Mouse (Mus musculus): ENCODE data around the gene Mzt1.

Gene Mzt1

DNA sequence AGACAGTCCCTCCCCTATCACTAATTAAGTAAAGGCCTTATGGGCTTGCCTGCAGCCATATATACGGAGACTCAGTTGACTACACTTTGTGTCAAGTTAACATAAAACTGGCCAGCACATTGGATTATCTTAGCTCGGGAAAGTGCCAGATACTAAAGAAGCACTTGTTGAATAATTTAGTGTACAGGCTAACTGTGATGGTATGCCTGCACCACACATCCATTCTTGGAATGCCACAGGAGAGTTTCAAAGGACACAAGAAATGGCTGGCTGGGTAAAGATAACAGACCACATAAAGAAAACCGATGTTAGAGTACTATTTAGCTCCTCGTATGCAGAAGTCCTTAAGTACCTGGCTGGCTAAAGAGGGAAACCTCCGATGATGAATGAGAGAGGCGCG lies 27.2 kb downstream of the Mzt1 start:
- DNase-seq (ENCODE audit: extremely low spot score, low spot score), result no peak

DNA sequence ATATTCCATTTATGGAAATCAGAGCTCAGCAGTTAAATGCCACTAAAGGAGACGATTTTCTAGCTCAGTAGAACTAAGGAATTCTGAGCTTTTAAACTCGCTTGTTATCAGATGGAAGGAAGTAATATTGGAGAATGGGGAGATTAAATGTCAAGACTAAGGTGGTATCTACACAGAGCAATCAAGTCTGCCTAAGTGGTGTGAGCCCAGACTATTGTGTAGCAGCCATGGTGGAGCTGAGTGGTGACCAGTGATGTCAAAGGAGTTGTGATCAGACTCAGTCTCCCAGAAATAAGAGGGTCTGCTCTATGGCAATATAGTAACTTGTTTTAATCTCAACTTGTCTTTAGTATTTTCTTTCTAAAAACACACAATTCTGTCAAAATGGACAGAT lies 35.0 kb downstream of the Mzt1 start:
- DNase-seq (ENCODE audit: extremely low spot score, low spot score), result no peak

DNA sequence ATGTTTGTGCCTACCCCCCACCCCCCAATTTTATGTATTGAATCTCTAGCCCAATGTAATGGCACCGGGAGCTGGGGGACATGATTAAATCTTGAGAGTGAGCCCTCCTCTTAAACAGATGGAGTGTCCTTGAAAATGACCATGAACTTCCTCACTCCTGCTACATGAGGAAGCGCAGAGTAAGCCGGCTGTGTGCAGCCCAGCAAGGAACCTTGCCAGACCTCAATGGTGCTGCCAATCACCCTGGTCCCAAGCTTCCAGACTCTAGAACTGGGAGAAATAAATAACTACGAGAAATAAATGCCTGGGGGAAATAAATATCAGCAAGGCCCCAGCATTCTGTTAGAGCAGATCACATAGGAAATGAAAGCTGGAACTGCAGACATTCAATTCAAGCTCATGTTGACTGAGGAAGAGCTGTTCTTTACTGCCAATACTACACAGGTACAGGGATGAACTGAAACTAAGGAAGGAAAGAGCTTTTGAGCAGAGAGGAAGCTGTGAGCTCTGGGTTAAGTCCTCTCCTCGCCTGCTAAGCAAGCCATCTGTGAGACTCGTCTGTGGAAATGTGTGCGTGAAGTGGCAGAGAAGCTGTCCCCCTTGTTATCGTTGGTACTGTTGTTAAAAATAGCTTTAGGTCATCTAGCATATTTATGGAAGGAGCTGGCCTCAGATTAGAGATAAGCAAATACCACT lies 35.6 kb downstream of the Mzt1 start:
- no peak for DNase-seq (ENCODE audit: extremely low spot score, low spot score)

DNA sequence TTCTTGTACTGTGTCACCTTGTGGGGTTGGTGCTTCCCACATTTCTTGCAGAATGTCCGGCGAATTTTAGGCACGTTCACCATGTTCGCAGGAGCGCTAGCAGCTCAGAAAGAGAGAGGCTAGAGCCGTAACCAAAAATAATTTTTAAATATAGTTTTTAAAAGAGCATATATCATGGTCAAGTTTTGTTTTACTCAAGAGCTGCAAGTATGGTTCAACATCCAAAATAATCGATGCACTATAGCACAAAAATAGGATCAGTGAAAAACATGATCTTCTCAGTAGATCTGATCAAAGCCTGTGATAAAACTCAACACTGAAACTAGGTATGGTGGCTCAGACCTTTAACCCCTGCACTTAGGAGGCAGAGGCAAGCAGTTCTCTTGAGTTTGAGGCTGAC lies 51.7 kb downstream of the Mzt1 start, which contains the start of gene Rpl36a-ps1:
Gene Rpl36a-ps1, minus strand, starts transcription at position 101 of the 400 bp plus-strand sequence.
- no peak for DNase-seq (ENCODE audit: extremely low spot score, low spot score)

DNA sequence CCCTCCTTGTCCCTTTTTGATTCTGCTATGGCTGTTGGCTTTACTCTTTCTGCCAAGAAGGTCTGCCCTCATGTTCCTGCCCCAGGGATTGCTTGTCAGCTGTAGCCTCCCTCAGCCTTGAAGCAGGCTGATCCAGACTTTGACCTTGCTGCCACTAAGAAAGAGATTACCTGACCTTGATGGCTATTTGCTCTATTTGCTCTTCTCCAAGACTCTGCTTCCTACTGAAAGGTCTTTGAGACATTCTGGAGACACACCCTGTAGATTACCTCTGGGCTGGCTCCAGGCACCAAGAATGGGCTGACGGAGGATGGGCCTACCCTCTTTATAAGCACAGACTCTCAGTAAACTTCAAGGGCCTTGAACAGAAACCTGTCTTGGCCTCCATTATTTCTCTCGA lies 53.5 kb downstream of the Mzt1 start:
- no peak for DNase-seq (ENCODE audit: extremely low spot score, low spot score)

DNA sequence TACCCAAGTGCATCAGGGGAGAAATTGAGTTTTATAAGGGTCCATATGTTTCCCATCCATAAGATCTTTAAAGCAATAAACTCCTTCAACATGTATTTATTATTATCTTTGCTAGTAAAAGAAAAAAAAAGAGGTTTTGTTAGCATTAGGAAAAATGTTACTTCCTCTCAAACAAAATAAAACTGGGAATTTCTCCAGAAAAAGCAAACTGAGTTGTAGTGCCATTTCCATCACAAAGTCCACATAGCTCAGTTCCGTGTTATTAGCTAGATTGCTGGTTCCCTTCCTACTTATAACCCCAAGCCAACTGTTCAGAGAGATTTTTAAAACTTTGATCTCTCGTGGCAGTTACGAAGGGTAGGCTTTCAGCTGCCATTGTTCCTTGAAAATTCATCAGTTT lies 55.3 kb downstream of the Mzt1 start:
- DNase-seq (ENCODE audit: extremely low spot score, low spot score), result no peak

DNA sequence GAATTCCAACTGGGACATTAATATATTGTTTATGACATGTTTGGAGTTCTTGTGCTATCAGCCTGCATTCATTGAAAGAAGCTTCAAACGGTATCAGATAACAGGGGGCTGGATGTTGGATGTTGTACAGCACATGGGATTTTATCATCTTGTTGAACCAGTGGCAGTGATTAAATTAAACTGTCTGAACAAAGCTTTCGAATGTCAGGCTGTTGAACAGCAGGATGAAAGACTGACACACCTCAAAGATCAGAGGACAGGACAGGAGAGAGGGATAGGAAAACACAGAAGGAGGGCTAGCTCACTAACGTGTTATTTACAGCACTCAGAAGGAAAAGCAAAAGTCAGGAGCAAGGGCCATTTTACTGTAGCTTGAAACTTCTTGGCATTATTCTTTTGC lies 56.1 kb downstream of the Mzt1 start:
- DNase-seq (ENCODE audit: extremely low spot score, low spot score), result no peak

All from neural tube, embryonic 10.5 days (tissue).